Mouse (Mus musculus) liver, embryonic 13.5 days (tissue): ENCODE results near the gene Ager. TPM values are rescaled to one million over a fixed set of nuclear protein-coding genes. Genes with fewer than 3 reads are reported as not detected.
A peak's percentile ranks its signal among the peaks of the same experiment; 100 is the strongest.

Experiments used
- ATAC-seq: fragments of 200-750 bp; cut with Nextera tagmentation; 2 replicates; pipeline ENCODE4 v1.8.0; 2017; ENCODE audit warnings: low read depth, mild to moderate bottlenecking, moderate number of reproducible peaks, moderate library complexity
- DNase-seq: peaks from one replicate; pipeline ENCODE4 v3.0.0; 2022
- H3K27ac ChIP-seq: fragments of 300-500 bp; sonication (generic); 2 replicates; pipeline ENCODE4 v1.5.1; 2015; ENCODE audit warnings: moderate library complexity, mild to moderate bottlenecking, inconsistent platforms
- H3K27me3 ChIP-seq: fragments of 300-500 bp; sonication (generic); 2 replicates; pipeline ENCODE4 v1.6.1; 2015; ENCODE audit warnings: mild to moderate bottlenecking, inconsistent platforms
- H3K36me3 ChIP-seq: fragments of 300-500 bp; sonication (generic); 2 replicates; pipeline ENCODE4 v1.6.1; 2015; ENCODE audit warnings: mild to moderate bottlenecking, inconsistent platforms
- H3K4me1 ChIP-seq: fragments of 300-500 bp; sonication (generic); replicated peaks from 2 replicates; pipeline ENCODE4 v1.6.1; 2015; ENCODE audit warnings: inconsistent platforms
- H3K4me2 ChIP-seq: fragments of 300-500 bp; sonication (generic); 2 replicates; pipeline ENCODE4 v1.6.1; 2015; ENCODE audit warnings: inconsistent platforms, mild to moderate bottlenecking, moderate library complexity
- H3K4me3 ChIP-seq: fragments of 300-500 bp; sonication (generic); replicated peaks from 2 replicates; pipeline ENCODE4 v1.5.1; 2015; ENCODE audit warnings: mild to moderate bottlenecking, inconsistent platforms
- H3K9ac ChIP-seq: fragments of 300-500 bp; sonication (generic); 2 replicates; pipeline ENCODE4 v1.6.1; 2015; ENCODE audit warnings: mild to moderate bottlenecking, inconsistent platforms
- H3K9me3 ChIP-seq: fragments of 300-500 bp; sonication (generic); replicated peaks from 2 replicates; pipeline ENCODE4 v1.6.1; 2016; ENCODE audit warnings: inconsistent platforms
- WGBS: fragments of 180-500 bp; shearing (Covaris S2); methylation state at CpG from one replicate; pipeline ENCODE4 v1.1.7; 2015; ENCODE audit not compliant: insufficient replicate concordance; 5-methylcytosine and 5-hydroxymethylcytosine counted together
- polyA plus RNA-seq: library from polyadenylated mRNA; unstranded; fragments of >200 nt; fragmentation: Nextera tagmentation; extraction: Ambion mirVana; gene quantifications from 2 replicates; pipeline ENCODE4 v1.2.1, GENCODE M21; 2015

The Ager gene
- polyA plus RNA-seq, 1 experiment from 2014 or later: 0.68 TPM

DNA sequence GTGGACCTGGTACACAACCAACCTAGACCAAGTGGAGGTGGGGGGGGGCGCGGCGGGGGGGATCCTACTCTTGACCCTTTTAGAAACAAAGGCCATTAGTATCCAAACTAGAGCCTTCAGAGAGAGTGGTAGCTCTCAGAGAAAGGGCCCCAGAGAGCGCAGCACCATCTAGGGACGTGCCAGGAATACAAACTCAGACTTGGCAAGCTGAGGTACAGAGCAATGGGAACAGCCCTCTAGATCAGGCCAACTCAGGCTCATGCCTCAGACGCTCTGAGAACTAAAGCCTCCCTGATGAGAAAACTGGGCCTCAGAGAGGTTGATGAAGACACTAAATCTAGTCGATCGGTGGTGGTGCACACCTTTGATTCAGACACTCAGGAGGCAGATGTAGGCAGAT, 12.5 kb upstream of the Ager start:
- DNase-seq (no peak), ATAC-seq (no peak)
- Histone ChIP-seq H3K4me2 (no peak overlapping the region), H3K27ac (no peak overlapping the region), H3K9ac (no peak overlapping the region), H3K4me3 (no peak overlapping the region), H3K36me3 (no peaks in the 10 kb centered on the region), H3K4me1 (peaks cover 38% of the 10 kb centered on the region), H3K9me3 (no peaks in the 10 kb centered on the region), H3K27me3 (peaks cover 10% of the 10 kb centered on the region; the same call in 1 of the 2 replicates)
- WGBS: 77% methylated on average over 8 of the region's 8 CpGs

DNA sequence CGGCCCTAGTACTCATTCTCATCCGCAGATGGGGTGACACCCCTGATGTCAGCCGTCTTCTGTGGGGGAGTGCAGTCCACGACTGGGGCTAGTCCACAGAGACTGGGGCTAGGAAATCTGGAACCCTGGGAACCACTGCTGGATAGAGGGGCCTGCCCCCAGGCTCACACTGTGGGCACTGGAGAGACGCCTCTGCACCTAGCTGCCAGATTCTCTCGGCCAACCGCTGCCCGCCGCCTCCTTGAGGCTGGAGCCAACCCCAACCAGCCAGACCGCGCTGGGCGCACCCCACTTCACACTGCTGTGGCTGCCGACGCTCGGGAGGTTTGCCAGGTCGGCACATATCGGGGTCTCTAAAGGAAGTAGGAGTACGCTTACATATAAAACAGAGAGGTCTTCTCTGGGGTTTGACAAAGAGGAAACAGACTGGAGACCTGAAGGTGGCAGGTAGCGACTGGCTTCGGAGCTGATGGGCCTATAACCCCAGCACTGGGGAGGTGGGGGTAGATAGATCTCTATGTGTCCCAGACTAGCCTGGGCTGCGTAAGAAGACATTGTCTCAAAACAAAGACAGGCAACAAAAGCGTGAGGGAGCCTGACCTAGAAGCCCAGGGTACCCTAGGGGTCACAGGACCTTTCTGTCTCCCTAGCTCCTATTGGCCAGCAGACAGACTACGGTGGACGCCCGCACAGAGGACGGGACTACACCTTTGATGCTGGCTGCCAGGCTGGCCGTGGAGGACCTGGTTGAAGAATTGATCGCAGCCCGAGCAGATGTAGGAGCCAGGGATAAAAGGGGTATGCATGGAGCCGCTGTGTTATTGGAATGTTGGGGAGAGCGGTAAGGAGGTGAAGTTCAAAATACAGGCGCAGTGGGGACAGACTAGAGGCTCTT, 11.5 kb upstream of the Ager start:
- Histone ChIP-seq H3K27me3 (peaks cover 10% of the 10 kb centered on the region; the same call in 1 of the 2 replicates), H3K4me1 (peaks cover 48% of the 10 kb centered on the region), H3K9ac (peak overlapping the region; percentile 89), H3K27ac (0 out of 2 replicates have a peak overlapping the region, but pooled peaks have one; percentile 14), H3K36me3 (no peaks in the 10 kb centered on the region), H3K4me3 (peak overlapping the region; percentile 76), H3K4me2 (peak overlapping the region; percentile 99), H3K9me3 (no peaks in the 10 kb centered on the region)
- ATAC-seq: no peak
- DNase-seq: no peak
- WGBS: 44% methylated on average over 32 of the region's 32 CpGs

DNA sequence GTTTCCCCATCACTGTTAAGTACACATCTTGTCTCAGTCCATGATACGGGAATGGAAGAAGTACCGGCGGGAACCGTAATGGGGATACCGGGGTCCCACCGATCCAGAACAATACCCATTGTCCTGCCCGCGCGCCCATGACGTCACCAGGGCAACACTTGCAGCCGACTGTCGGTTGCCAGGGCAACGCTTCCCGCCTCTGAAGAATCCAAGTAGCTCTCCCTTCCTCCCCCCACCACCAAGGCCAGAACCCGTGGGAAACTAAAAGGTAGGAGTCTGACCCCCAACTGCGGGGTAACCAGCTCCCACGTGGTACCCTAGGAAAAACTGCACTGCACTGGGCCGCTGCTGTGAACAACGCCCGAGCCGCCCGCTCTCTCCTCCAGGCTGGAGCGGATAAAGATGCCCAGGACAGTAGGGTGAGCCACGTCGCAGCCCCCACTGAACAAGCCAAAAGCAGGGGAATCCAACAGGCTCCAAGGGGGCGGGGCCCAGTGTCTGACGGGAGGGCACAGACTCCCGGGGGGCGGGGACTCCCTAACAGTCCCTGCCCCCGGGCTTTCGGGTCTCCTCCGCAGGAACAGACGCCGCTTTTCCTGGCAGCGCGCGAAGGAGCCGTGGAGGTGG, 10.8 kb upstream of the Ager start:
- DNase-seq (no peak), ATAC-seq (peak; percentile 80)
- Histone ChIP-seq H3K36me3 (no peaks in the 10 kb centered on the region), H3K9me3 (no peaks in the 10 kb centered on the region), H3K4me1 (peaks cover 56% of the 10 kb centered on the region), H3K4me3 (peak overlapping the region; percentile 76), H3K27ac (peak overlapping the region; percentile 92), H3K4me2 (peak overlapping the region; percentile 99), H3K9ac (peak overlapping the region; percentile 89), H3K27me3 (peaks cover 10% of the 10 kb centered on the region; the same call in 1 of the 2 replicates)
- WGBS: under 1% methylated on average over 38 of the region's 38 CpGs

DNA sequence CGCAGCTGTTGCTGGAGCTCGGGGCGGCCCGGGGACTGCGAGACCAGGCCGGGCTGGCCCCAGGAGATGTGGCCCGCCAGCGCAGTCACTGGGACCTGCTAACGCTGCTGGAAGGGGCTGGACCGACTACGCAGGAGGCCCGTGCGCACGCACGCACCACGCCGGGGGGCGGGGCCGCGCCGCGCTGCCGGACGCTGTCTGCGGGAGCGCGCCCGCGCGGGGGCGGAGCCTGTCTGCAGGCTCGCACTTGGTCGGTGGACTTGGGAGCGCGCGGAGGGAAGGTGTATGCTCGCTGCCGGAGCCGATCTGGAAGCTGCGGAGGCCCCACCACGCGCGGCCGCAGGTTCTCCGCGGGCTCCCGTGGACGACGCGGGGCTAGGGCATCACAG, 10.2 kb upstream of the Ager start:
- peaks cover 59% of the 10 kb centered on the region for H3K4me1 ChIP-seq
- 0% methylated on average over 49 of the region's 50 CpGs for WGBS
- no peaks in the 10 kb centered on the region for H3K36me3 ChIP-seq
- H3K27ac ChIP-seq: peak overlapping the region; percentile 92
- no peaks in the 10 kb centered on the region for H3K9me3 ChIP-seq
- ATAC-seq: peak; percentile 86
- peak overlapping the region; percentile 89 for H3K9ac ChIP-seq
- peak; percentile 97 for DNase-seq
- peaks cover 10% of the 10 kb centered on the region; the same call in 1 of the 2 replicates for H3K27me3 ChIP-seq
- H3K4me3 ChIP-seq: peak overlapping the region; percentile 76
- H3K4me2 ChIP-seq: peak overlapping the region; percentile 99

DNA sequence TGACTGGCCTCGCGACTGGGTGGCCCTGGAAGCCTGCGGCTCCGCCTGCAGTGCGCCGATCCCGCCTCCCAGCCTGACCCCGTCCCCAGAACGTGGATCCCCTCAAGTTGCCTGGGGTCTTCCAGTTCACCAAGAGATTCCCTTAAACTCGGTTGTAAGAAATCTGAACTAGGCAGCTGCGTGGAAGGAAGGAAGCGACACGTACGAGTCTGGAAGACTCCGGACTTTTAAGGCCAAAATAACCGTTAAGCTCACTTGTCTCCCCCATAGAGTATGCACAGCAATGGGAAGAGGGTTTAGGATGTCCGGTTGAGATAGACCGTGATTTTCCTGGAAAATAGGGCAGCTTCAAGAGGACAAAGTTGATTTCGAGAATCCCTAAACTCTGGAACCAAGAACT, 9.8 kb upstream of the Ager start:
- H3K9me3 ChIP-seq: no peaks in the 10 kb centered on the region
- H3K27ac ChIP-seq: peak overlapping the region; percentile 92
- under 1% methylated on average over 19 of the region's 19 CpGs for WGBS
- DNase-seq (no peak), ATAC-seq (no peak)
- H3K9ac ChIP-seq: peak overlapping the region; percentile 89
- peak overlapping the region; percentile 76 for H3K4me3 ChIP-seq
- H3K4me1 ChIP-seq: peaks cover 63% of the 10 kb centered on the region
- H3K4me2 ChIP-seq: peak overlapping the region; percentile 99
- peaks cover 10% of the 10 kb centered on the region; the same call in 1 of the 2 replicates for H3K27me3 ChIP-seq
- H3K36me3 ChIP-seq: no peaks in the 10 kb centered on the region

DNA sequence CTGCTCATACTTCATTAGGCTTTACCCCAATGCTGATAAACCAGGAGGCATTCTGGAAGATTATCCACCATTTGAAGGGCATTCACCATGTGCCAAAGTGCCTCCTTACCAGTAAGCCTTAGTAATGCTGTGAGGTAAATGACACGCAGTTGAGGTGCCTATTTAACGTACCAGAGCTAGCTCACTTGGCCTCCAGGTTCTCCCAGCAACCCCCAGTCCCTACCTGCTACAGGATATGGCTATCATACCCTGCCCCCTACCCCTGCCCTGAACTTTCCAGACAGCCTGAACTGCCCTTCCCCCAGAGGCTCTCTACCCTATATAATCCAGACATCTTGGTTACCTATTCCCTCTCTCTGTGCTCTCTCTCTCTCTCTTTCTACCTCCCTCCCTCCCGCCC, 8.9 kb upstream of the Ager start:
- Histone ChIP-seq H3K4me2 (peak overlapping the region; percentile 99), H3K36me3 (no peaks in the 10 kb centered on the region), H3K9me3 (no peaks in the 10 kb centered on the region), H3K27me3 (peaks cover 10% of the 10 kb centered on the region; the same call in 1 of the 2 replicates), H3K9ac (peak overlapping the region; percentile 89), H3K27ac (peak overlapping the region; percentile 92), H3K4me3 (peak overlapping the region; percentile 85; the same call in 1 of the 2 replicates), H3K4me1 (peaks cover 72% of the 10 kb centered on the region)
- no peak for ATAC-seq
- no peak for DNase-seq
- 58% methylated on average over 3 of the region's 3 CpGs for WGBS

DNA sequence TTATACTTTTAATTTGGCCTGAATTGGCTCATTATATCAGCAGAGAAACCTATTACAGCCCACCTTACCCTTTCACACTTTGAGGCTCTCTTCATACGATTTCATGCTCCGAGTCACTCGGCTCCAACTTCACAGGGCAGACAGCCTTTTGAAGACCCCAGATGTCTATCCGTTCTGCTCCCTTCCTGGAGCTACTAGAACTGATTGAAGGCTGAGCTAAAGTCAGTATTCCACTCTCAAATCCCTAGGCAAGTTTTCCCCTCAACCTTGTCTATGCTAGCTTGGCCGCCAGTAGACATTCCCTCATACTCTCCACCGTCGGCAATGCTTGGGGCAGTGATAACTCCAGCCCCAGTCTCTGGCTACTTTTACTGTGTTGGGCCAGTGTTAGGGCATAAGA, 8.5 kb upstream of the Ager start:
- DNase-seq: no peak
- ATAC-seq: no peak
- Histone ChIP-seq H3K27me3 (peaks cover 10% of the 10 kb centered on the region; the same call in 1 of the 2 replicates), H3K4me1 (peaks cover 77% of the 10 kb centered on the region), H3K4me3 (peak overlapping the region; percentile 85), H3K9me3 (no peaks in the 10 kb centered on the region), H3K4me2 (peak overlapping the region; percentile 99), H3K36me3 (peaks cover 3% of the 10 kb centered on the region; the same call in 1 of the 2 replicates), H3K9ac (peak overlapping the region; percentile 89), H3K27ac (peak overlapping the region; percentile 92)
- 17% methylated on average over 7 of the region's 7 CpGs for WGBS

DNA sequence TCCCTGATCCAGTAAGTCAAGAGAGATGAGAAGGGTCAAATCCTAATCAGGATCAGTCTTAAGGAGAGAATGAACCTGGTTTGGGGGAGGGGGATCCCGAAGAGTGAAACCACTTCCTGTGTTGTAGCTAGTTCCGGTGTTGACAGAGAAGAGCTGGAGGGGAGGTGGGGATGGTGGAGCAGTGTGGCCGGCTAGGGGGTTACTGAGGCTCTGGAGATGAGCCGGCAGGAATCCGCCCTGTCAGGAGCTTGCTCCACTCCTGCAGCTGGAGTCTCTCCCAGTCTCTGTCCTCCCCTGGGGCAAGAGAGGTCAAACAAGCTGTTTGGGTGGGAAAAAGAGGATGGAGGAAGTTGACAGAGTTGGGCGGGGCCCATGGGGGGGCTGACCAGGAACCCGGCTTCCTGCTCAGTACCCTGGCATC, 8.0 kb upstream of the Ager start, which contains the start of gene Gpsm3:
Gene Gpsm3, plus strand, starts transcription at position 126 of the 421 bp plus-strand sequence.
- H3K27me3 ChIP-seq: peaks cover 10% of the 10 kb centered on the region; the same call in 1 of the 2 replicates
- H3K36me3 ChIP-seq: peaks cover 8% of the 10 kb centered on the region
- peaks cover 81% of the 10 kb centered on the region for H3K4me1 ChIP-seq
- peak within 1 kb of the TSS; percentile 85 for H3K4me3 ChIP-seq
- H3K9ac ChIP-seq: peak within 1 kb of the TSS; percentile 89
- no peaks in the 10 kb centered on the region for H3K9me3 ChIP-seq
- ATAC-seq: no peak
- DNase-seq: no peak
- peak within 1 kb of the TSS; percentile 92 for H3K27ac ChIP-seq
- 13% methylated on average over 7 of the region's 7 CpGs for WGBS
- H3K4me2 ChIP-seq: peak within 1 kb of the TSS; percentile 99

DNA sequence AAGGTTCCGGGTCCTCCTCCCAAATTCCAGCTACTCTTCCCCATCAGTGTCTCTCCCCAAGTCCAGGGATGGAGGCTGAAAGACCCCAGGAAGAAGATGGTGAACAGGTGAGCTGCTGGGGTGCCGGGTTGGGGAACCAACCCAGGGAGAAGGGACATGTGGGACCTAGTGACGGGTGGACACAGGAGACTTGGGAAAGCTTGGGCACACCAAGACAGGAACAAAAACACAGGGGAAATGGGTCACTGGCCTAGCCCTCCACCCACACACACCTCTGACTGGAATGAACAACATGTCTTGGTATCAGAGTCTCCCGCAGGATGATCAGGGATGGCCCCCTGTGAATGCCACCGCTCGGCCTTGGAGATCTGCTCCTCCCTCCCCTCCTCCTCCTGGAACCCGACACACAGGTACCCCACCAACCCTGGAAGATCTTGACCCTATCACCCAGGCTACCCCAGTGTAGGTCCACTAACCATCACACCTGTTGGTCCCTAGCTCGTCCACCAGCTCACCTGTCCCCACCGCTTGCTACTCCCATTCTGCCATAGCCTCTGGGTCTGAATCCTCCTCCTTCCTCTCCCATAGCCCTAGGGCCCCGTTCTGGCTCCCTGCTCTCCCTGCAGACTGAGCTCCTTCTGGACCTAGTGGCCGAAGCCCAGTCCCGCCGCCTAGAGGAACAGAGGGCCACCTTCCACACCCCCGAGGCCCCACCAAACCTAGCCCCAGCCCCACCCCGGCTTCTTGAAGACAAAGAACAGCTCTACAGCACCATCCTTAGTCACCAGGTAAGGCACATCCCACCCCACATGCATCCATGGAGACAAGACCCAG, 7.3 kb upstream of the Ager start:
- H3K36me3 ChIP-seq: peaks cover 15% of the 10 kb centered on the region
- no peak for DNase-seq
- peaks cover 10% of the 10 kb centered on the region; the same call in 1 of the 2 replicates for H3K27me3 ChIP-seq
- peak overlapping the region; percentile 92 for H3K27ac ChIP-seq
- H3K9ac ChIP-seq: peak overlapping the region; percentile 89
- no peak for ATAC-seq
- H3K9me3 ChIP-seq: no peaks in the 10 kb centered on the region
- WGBS: 43% methylated on average over 15 of the region's 15 CpGs
- H3K4me2 ChIP-seq: peak overlapping the region; percentile 99
- H3K4me1 ChIP-seq: peaks cover 86% of the 10 kb centered on the region
- peak overlapping the region; percentile 85 for H3K4me3 ChIP-seq

DNA sequence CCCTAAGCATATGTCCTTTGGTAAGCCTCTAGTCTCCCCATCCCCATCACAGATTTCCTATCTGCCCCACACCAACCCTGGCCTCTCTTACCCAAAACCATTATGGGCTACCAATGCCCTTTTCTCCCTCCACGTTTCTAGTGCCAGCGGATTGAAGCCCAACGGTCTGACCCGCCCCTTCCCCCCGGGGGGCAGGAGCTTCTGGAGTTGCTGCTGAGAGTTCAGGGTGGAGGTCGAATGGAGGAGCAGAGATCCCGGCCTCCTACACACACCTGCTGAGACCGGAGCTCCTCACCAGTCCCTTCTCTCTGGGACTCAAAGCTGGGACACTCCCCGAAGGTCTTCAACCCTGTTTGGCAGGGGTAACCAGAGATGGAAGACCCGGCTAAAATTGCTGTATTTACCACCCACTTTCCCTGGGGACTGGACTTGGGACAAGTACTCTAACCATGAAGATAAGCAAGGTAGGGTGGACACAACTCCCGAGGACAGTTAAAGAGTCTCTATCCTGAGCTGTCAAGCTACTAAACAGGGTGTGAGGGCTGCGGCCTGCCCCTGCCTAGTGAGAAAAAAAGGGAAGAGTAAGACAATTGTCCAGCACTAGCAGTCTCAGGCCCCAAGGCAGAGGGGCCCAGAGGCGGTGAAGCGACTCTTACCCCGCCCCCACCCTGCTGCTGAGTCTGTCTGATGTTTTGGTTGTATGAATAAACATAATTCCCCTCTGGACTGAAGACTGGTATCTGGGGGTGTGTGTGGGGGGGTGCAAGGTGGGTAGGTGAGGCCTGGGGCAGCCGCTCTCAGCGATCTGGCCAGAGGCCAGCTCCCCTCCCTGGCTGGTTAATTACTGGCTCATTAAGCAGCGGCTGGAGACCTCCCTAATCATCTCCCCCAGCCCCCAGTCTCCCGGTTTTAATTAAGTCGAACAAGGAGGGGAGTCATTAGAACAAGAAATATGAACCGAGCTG, 6.4 kb upstream of the Ager start, which contains the start of gene Pbx2:
Gene Pbx2, plus strand, starts transcription at position 238 of the 965 bp plus-strand sequence.
- Histone ChIP-seq H3K9ac (peak within 1 kb of the TSS; percentile 89), H3K27ac (peak within 1 kb of the TSS; percentile 92), H3K27me3 (peaks cover 2% of the 10 kb centered on the region; the same call in 1 of the 2 replicates), H3K4me2 (peak within 1 kb of the TSS; percentile 99), H3K9me3 (no peaks in the 10 kb centered on the region), H3K4me3 (peak within 1 kb of the TSS; percentile 85), H3K36me3 (peaks cover 23% of the 10 kb centered on the region), H3K4me1 (peaks cover 87% of the 10 kb centered on the region)
- 8% methylated on average over 21 of the region's 21 CpGs for WGBS
- ATAC-seq (no peak), DNase-seq (no peak)
